Mouse (Mus musculus) 416B (cell line): Measurements from ENCODE around the gene 2410002F23Rik.
A peak's percentile ranks its signal among the peaks of the same experiment; 100 is the strongest.
"Not testable (repeated sequence)": the region's sequence is repeated elsewhere in the genome, so short reads cannot be mapped to it uniquely, and the experiment has no call there.

Experiments used
- DNase-seq: peaks from one replicate; pipeline ENCODE4 v3.0.0; 2011; ENCODE audit warnings: low read depth

The 2410002F23Rik gene

DNA sequence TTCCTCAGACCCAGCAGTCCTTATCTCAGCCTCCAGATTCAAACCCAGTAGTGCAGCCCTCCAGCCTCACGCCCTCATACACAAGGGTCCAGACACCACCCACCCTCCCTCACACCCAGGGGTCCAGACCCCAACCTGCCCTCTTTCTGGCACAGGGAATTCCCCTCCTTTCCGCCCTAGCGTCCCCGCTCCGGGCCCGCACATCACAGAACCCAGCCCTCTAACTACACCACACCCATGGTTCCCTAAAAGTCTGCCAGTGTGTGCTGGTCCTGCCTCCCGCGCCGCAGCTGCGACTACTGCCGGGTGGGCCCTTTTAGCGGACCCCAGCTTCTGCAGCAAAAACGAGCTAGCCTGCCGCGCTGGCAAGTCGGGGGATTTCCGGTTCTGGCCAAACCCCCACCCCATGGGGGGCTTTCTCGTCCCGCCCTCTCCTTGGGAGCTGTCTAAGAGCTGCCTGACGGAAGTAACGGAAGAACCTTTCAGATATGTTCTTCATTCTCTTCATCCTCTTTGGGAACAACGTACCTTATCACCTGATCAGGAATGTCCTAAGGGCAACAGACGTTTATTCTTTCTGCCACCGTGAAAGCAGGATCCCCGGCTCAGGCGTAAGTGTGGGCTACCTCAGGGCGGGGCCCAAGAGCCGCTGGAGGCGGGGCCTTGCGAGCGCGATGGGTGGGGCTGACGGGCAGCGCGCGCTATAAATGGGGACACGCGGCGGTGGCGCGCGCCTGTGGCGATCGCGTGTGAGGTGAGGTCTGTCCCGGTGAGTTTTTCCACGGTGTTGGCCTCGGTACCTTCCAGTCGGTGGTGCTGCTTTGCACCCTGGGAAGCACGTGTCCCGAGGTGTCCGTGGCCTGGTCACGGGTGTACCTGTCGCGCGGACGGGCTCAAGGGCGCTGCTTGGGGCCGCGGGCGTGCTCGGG is at the start of gene 2410002F23Rik, which contains the start of gene 1700028J19Rik:
TSS of gene 2410002F23Rik (plus strand) at position 668 of the 929 bp plus-strand sequence.
TSS of gene 1700028J19Rik (minus strand) at position 641 of the 929 bp plus-strand sequence.
- peak; percentile 92 for DNase-seq

DNA sequence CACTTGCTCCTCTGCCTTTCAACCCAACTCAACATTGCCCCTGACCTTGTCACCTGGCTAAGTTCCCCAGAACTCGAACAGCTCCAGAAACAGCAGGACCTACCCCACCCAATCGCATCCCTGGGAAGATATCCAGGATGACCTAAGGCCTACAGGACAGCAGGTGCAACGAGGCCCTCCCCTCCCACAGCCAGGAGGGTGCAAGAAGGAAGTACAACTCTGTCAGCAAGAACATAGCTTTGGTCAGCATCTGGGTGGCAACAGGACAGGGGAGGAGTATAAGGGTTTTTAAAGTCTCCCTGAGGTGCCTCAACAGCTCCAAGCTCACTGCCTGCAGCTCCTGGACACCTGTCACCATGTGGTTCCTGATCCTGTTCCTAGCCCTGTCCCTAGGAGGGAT is 48.6 kb upstream of the 2410002F23Rik start, which contains the start of gene Klk1b3:
TSS of gene Klk1b3 (plus strand) at position 301 of the 400 bp plus-strand sequence.
- DNase-seq = no peak

DNA sequence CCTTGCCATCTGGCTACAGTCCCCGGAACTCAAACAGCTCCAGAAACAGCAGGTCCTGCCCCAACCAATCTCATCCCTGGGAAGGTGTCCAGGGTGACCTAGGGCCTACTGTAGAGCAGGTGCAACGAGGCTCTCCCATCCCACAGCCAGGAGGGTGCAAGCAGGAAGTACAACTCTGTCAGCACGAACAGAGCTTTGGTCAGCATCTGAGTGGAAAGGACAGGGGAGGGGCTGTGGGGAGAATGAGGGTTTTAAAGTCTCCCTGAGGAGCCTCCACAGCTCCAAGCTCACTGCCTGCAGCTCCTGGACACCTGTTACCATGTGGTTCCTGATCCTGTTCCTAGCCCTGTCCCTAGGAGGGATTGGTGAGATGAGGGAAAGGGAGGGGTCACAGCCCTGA is 39.4 kb upstream of the 2410002F23Rik start, which contains the start of gene Klk1b4:
TSS of gene Klk1b4 (plus strand) at position 301 of the 400 bp plus-strand sequence.
- DNase-seq = not testable (repeated sequence)

DNA sequence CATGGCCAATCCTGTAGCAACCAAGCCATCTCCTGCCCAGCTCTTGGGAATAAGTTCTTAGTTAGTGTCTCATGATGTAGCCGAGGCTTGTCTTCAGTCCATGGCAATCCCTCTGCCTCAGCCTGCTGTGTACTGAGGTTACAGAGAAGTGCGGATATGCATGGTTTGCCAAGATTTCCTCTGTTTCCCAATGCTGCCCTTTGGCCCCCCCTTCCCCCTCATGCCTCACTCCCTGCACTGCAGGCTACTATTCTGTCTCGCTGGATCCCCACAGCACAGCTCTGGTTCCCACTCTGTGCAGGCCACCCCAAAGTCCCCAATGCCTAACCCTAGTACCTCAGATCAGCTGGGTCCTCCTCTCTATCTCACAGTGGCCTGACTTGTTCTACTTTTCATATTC is 38.2 kb upstream of the 2410002F23Rik start:
- no peak for DNase-seq

DNA sequence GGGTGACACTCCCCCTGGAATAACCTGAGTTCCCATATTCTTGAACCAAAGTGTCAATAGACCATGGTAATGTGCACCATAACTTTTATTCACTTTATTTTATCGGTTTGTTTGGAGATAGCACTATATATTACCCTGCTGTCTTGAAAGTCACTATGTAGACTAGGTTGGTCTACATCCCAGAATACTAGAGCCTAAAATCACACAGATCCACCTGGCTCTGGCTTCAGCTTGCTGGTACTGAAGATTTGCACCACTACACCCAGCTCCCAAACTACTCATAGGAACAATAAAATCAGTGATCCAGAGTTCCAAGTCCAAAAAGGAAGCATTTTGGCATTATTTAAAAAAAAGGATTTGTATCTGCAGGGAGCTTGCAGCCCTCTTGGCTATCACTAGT is 30.9 kb upstream of the 2410002F23Rik start, which contains the start of gene Klk1b5:
TSS of gene Klk1b5 (plus strand) at position 301 of the 400 bp plus-strand sequence.
- no peak for DNase-seq

DNA sequence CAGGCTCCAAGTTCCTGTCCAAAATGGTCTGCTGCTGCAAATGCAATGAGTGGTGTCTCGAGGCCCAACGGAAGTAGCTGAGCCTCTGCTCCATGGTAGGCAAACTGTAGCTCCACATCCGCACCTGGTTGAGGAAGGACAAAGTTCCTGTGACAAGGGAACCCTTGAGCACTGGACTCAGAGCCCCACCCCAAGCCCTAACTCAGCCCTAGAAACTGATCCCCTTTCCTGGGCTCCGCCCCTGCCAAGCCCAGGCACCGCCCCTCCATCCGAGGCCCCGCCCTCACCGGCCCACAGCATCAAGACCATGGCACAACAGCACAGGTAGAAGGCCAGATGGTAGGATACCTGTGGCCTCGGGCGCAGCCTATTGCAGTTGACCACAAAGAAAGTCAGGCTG is 24.9 kb upstream of the 2410002F23Rik start:
- not testable (repeated sequence) for DNase-seq

DNA sequence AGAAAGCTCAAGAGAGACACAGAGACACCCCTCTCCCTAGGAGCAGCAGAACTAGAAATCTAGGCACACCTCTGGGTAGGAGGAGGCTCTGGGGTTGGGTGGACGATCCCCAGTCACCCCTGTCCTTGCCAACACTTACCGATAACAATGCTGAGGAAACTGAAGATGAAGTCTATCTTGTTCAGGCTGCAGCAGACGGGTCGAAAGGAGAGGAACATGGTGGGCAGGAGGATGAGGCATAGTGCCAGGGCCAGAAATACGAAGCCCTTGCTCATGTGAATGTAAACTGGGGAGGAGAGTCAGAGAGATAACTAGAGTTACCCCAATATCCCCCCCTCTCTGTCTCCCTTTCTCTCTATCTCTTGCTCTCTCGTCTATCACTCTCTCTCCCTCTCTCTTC is 24.2 kb upstream of the 2410002F23Rik start:
- not testable (repeated sequence) for DNase-seq

DNA sequence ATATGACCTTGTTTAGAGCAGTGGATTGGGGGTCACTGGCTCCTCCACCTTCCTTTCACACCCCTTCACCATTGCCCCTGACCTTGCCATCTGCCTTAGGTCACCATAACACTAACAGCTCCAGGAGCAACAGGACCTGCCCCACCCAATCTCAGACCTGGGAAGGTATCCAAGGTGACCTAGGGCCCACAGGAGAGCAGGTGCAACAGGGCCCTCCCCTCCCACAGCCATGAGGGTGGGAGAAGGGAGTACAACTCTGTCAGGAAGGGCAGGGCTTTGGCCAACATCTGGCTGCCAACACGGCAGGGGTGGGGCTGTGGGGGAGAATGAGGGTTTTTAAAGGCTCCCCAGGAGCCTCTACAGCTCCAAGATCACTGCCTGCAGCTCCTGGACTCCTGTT is 21.4 kb upstream of the 2410002F23Rik start, which contains the start of gene Klk1:
TSS of gene Klk1 (plus strand) at position 285 of the 400 bp plus-strand sequence.
- no peak for DNase-seq

DNA sequence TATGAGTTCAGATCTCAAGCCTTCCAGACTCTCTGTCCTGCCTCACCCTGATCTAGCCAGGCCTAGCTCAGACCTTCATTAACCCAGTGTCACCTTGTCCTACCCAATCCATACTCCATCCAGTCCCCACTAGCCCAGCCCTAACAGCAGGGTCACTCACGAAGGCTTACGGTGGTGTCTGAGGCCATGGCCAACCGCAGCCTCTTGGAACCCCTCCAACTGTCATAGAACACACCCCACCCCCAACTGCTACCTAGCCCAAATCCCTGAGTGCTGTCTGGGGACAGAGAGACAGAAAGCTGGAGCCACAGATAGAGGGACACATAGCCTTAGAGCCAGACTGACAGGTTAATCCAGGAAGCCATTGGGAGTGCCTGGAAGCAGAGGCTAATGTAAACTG is 10.6 kb upstream of the 2410002F23Rik start, which contains the start of gene Gm36864:
TSS of gene Gm36864 (plus strand) at position 269 of the 400 bp plus-strand sequence.
- DNase-seq = no peak

DNA sequence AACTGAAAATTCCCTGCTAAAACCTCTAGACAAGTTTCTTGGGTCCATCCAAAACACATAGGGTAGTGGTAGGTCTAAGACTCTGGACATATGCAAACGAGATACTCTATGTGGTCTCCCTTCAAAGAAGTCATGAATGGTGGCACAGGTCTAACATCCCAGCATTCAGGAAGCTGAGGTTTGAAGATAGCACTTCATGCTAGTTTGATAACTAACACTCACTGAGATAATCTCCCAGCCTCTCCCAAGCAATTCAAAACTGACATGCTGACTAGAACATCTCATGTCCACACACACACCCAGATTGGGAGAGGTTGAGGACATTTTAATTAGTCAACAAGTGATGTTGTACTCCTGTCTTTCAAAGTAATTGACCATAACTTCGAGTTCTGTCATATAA is 6.6 kb upstream of the 2410002F23Rik start:
- peak; percentile 25 for DNase-seq

DNA sequence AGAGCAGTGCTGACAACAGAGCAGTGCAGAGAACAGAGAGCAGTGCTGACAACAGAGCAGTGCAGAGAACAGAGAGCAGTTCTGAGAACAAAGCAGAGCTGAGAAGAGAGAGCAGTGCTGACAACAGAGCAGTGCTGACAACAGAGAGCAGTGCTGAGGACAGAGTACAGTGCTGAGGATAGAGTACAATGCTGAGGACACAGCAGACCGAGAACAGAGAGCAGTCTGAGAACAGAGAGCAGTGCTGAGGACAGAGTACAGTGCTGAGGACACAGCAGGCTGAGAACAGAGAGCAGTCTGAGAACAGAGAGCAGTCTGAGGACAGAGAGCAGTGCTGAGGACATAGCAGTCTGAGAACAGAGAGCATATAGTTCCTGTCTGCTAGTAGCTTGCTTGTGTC is 5.8 kb upstream of the 2410002F23Rik start:
- DNase-seq = no peak

DNA sequence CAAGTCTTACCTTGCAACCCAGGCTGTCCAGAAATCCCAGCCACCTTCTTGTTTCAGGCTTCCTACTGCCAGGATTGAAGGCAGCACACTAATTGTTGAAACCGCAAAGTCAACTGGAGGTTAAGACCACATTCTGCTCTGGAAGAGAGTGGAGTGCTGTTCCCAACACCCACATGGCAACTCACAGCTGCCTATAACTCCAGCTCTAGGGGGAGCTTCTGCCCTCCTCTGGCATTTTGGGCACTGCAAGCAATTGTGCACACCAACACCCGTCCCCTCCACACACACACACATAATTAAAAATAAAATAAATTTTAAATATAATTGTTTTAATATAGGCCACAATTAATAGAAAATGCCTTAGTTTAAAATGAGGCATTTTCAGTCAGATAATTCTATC is 5.4 kb upstream of the 2410002F23Rik start:
- peak; percentile 11 for DNase-seq

DNA sequence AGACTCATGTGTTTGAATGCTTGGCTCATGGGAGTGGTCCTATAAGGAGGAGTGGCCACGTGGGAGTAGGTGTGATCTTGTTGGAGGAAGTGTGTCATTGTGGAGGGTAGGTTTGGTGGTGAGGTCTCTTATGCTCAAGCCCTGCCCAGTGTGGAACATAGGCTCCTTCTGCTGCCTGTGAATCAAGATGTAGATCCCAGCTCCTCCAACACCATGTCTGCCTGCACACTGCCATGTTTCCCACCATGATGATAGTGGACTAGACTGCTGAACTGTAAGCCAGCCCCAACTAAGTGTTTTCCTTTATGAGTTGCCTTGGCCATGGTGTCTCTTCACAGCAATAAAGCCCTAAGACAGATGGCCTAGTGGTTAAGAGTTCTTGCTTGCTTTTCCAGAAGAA is 2.4 kb upstream of the 2410002F23Rik start:
- no peak for DNase-seq

DNA sequence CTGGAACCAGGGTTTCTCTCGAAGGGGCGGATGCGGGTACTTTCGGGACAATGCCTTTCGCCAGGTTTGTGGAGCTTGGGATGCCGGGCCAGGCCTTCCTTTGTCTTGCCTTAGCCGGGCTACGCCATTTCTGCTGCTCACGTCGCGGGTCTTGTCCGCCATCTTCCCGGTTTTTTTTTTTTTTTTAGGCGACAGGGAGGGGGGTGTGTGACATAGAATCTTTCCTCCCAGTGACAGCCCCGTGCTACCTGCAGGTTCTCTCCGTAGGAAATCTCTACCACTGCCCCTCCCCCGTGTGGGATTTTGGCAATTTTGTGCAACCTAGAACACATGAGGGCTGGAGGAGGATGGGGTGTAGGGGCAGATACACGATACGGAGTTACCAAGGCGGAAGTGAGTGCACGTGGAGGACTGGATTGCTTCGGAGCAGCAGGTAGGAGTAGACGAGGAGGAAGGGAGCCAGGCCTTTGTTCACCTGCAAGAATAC is 505 bp downstream of the 2410002F23Rik start:
- peak; percentile 80 for DNase-seq

DNA sequence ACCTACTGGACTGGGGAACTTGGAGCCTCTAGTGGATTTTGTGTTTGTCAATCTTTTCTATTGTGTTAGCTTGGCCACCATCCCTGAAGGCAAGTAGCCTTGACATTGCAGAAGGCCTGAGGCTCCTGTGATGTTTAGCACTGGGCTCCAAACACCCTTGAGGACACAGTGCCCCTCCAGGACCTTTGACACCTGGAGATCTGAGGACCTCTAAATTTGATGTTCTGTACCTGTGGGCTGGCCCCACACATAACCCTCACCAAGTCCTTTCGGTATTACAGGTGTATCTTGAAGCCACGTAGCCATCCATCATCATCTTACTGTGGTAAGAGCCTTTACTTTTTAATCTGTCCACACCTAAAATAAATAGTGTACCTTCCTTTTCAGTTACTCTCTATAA is 1.4 kb downstream of the 2410002F23Rik start:
- no peak for DNase-seq

DNA sequence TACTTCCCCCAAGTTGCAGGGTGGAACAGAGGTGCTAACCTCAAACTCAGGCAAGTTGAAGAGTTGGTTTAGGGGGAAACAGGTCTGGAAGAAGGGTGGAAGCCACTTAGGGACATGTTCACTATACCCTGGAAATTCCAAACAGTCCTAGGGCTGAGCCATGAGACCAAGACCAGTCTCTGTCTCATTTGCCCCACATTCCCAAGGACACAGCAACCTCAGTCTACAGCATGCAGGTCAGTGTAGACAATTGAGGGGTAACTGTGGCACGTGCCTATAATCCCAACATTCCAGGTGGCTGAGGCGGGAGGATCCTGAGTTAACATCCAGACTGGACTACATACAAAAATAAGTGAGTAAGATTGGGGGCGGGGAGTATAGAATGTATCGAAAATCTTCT is 2.7 kb downstream of the 2410002F23Rik start:
- no peak for DNase-seq

DNA sequence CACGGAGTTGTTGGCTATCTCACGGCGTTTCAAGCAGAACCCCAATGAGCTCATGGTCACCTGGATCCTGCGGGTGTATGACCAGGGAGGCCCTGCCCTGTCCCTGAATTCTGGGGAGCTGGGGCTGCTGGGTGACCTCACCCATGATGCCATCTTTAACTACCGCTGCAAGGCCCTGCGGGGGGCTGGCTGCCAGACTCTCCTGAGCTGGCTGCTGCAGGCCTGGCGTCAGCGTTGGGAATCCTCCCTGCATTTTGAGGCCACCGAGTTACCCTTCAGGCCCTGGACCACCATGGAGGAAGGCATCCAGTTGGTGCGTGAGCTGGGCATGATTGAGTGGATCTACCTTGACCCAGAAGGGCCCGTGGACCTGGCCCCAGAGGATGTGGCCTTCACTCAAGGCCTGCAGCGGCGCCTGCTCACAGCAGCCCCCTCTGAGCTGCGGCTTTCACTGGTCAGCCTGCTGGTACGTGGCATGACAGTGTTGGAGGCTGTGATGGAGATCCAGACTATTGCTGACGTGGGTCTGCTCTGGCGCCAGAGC is 4.3 kb downstream of the 2410002F23Rik start:
- not testable (repeated sequence) for DNase-seq

DNA sequence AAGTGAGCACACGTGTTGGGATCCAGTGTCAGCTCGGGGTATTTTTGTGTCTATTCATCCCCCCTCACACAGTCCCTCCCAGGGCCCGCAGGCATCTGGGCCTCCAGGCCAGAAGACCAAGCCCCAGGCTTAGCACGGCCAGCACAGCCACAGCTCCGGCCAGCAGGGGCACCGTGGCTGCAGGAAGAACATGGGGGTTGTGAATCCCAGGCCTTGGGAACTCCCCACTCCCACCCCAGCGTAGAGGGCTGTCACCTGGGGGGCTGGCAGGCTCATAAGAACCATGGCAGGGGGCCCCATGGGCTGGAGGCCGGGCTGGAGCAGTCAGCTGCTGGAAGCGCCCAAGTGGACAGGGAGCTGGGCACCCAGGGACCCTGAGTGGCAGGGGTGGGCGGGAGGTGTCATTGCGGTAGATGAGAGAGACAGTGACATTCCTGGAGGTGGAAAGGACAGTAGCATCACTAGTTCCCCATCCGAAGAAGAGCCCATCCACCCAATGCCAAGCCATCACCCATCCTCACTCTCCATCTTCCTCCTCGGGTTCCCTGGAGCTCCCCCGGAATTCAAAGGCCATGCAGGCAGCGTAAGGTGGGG is 6.6 kb downstream of the 2410002F23Rik start:
- DNase-seq = no peak

DNA sequence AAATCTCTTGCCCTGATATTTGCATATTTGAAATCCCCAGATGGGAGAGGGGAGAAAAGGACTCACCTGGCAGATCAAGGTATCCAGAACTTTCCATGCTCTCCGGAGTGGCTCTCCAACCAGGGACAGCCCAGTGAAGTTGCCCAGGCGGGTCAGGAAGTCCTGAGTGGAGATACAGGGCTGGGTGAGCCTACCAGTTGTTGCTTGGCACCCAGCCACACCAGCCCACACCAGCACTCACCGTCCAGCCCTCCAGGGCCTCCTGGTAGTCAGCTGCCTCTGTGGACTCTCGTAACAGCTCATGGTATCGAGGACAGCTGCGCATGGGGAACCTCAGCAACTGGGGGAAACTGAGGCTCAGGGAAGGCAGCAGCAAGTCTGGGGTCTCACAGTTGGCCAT is 8.4 kb downstream of the 2410002F23Rik start:
- no peak for DNase-seq

DNA sequence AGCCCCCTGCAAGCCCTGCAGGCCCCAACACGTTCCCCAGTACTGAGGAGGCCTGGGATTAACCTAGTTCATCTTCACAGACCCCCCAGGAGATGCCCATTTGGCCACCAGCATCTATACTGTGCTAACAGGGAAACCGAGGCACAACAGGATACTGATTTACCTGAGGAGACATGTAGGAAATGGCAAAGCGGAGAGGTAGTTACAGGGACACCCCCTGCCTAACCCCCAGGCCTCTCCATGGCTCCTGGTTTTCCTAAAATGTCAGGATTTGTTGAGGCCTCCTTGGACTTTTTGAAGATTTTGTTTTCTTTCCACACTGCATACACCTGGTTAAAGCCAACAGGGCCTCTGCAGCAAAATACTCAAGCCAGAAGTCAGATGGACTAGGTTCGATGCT is 10.8 kb downstream of the 2410002F23Rik start, which contains the start of gene Acp4:
TSS of gene Acp4 (minus strand) at position 101 of the 400 bp plus-strand sequence.
- DNase-seq = no peak

DNA sequence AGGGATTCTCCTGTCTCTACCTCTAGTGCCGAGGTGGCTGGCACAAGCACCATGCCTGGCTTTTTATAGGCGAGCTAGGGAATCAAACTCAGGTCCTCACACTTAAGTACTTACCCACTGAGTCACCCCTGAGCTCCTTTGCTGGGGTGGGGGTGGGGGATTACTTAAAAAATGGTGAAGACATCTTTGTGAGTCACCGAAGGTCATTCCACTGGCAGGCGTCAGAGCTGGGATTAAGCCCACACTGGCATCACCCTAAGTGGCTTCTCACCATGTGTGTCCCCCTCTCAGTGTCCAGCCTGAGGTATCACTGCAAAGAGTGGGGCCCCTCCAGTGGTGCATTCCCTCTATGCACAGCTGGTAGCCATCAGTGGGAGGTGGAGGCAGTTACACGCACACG is 13.9 kb downstream of the 2410002F23Rik start:
- no peak for DNase-seq

DNA sequence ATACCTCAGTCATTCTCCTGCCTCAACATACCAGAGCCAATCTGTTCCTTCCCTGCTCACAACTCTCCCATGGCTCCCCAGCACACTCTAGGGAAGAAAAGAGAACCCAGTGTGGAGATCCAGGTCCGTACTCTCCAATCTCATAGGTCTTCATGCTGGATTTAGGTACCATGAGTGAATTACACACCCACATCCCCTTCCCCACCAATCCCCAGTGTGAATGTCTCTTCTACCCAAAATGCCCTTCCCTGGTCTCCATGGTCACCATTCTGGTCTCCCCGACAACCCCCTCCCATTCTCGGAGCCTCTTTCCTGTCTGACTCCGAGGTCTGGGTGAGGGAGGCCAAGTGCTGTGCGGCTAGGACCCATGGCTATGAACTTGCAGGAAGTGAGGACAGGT is 14.6 kb downstream of the 2410002F23Rik start, which contains the start of gene Gm15517:
TSS of gene Gm15517 (plus strand) at position 301 of the 400 bp plus-strand sequence.
- DNase-seq = no peak
